Mouse (Mus musculus): ENCODE results near the gene Smim6.

GRCm38 (mm10) chr11:115957971-115958370, 46.2 kb downstream of the Smim6 start:
- TF ChIP-seq CTCF (IDR thresholded peaks at IDR 0.05; ENCODE audit: low read depth, low read length) = no peak
- no peak for TF ChIP-seq POLR2A (IDR thresholded peaks at IDR 0.05; ENCODE audit: insufficient read depth, low read length)
